Mouse (Mus musculus): ENCODE measurements around the gene Cd44. TPM values are rescaled to one million over a fixed set of nuclear protein-coding genes. Genes with fewer than 3 reads are reported as not detected.

The Cd44 gene
- total and polyA plus RNA-seq, 3 experiments, result 102 to 153 (median 112) TPM

GRCm38 (mm10) chr2:102912951-102913350 is 11.5 kb upstream of the Cd44 start:
- peak; percentile 56; the same call in 1 of the 2 replicates for TF ChIP-seq UBTF (IDR thresholded peaks at IDR 0.05; ENCODE audit: low read depth, low read length)
- no peak for TF ChIP-seq TCF12 (IDR thresholded peaks at IDR 0.05; ENCODE audit: low read depth, low read length)
- TF ChIP-seq USF2 (conservative IDR thresholded peaks at IDR 0.05; ENCODE audit: low read depth, low read length), result no peak
- no peak for TF ChIP-seq KAT2A (IDR thresholded peaks at IDR 0.05; ENCODE audit: insufficient replicate concordance, low read length)
- no peak for TF ChIP-seq MEF2A (IDR thresholded peaks at IDR 0.05; ENCODE audit: borderline replicate concordance, low read depth, low read length)
- TF ChIP-seq PAX5 (IDR thresholded peaks at IDR 0.05; ENCODE audit: low read length), result no peak
- TF ChIP-seq MYC (IDR thresholded peaks at IDR 0.05; ENCODE audit: low read depth, low read length), result no peak
- 0 out of 2 replicates have a peak, but pooled peaks have one; percentile 8 for TF ChIP-seq IRF4 (IDR thresholded peaks at IDR 0.05; ENCODE audit: low read depth, low read length)
- TF ChIP-seq CHD1 (IDR thresholded peaks at IDR 0.05; ENCODE audit: low read depth, low read length), result 0 out of 2 replicates have a peak, but pooled peaks have one; percentile 59
- TF ChIP-seq ZMIZ1 (IDR thresholded peaks at IDR 0.05; ENCODE audit: low read depth, low read length), result no peak; the same call in 1 of the 2 replicates
- dilution Hi-C loops (cut with MboI; ENCODE audit: extremely low pct_ligation_motif_present, extremely low pct_unique_long_range_greater_than_20kb, low sequenced_read_pairs) (no loop called here), in situ Hi-C loops (cut with MboI; ENCODE audit: low pct_ligation_motif_present, low pct_unique_long_range_greater_than_20kb, low sequenced_read_pairs) (no loop called here)
- Histone ChIP-seq H3K36me3 (replicated peaks in 1 of 2; ENCODE audit: control insufficient read depth in 1 of 2, insufficient read depth in 1 of 2, low read length in 1 of 2) (no peaks in the 10 kb centered on the region), H3K9me3 (replicated peaks; ENCODE audit: low read length) (no peaks in the 10 kb centered on the region), H3K4me3 (replicated peaks in 1 of 3; ENCODE audit: low read depth in 2 of 3, low read length in 2 of 3, poor library complexity in 1 of 3) (no peak overlapping the region), H3K4me2 (ENCODE audit: insufficient read depth, low read depth, poor library complexity, severe bottlenecking) (peak overlapping the region; percentile 64; the same call in 1 of the 2 replicates), H3K27ac (ENCODE audit: insufficient read depth, low read depth) (peak overlapping the region; percentile 78), H3K4me1 (ENCODE audit: control insufficient read depth in 1 of 2, insufficient read depth in 2 of 2) (peaks cover 40 to 65% of the 10 kb centered on the region in 2 experiments), H3K27me3 (replicated peaks) (no peaks in the 10 kb centered on the region), H3K9ac (ENCODE audit: insufficient read depth, low read depth) (no peak overlapping the region), H3K79me2 (replicated peaks; ENCODE audit: control insufficient read depth, extremely low read depth, insufficient read depth, poor library complexity, severe bottlenecking) (no peaks in the 10 kb centered on the region)
- no peak for DNase-seq (ENCODE audit: extremely low read depth)

- Histone ChIP-seq H3K4me1 (ENCODE audit: control insufficient read depth in 1 of 2, insufficient read depth in 2 of 2) (peaks cover 40 to 65% of the 10 kb centered on the region in 2 experiments), H3K36me3 (replicated peaks in 1 of 2; ENCODE audit: control insufficient read depth in 1 of 2, insufficient read depth in 1 of 2, low read length in 1 of 2) (no peaks in the 10 kb centered on the region), H3K27ac (ENCODE audit: insufficient read depth, low read depth) (peak overlapping the region; percentile 78; the same call in 1 of the 2 replicates), H3K4me2 (ENCODE audit: insufficient read depth, low read depth, poor library complexity, severe bottlenecking) (peak overlapping the region; percentile 64), H3K9ac (ENCODE audit: insufficient read depth, low read depth) (no peak overlapping the region), H3K4me3 (replicated peaks in 1 of 3; ENCODE audit: low read depth in 2 of 3, low read length in 2 of 3, poor library complexity in 1 of 3) (no peak overlapping the region), H3K79me2 (replicated peaks; ENCODE audit: control insufficient read depth, extremely low read depth, insufficient read depth, poor library complexity, severe bottlenecking) (no peaks in the 10 kb centered on the region), H3K9me3 (replicated peaks; ENCODE audit: low read length) (peaks cover under 1% of the 10 kb centered on the region), H3K27me3 (replicated peaks) (no peaks in the 10 kb centered on the region)
- peak; percentile 90 for DNase-seq (ENCODE audit: extremely low read depth)
- dilution Hi-C loops (cut with MboI; ENCODE audit: extremely low pct_ligation_motif_present, extremely low pct_unique_long_range_greater_than_20kb, low sequenced_read_pairs), result no loop called here
- in situ Hi-C loops (cut with MboI; ENCODE audit: low pct_ligation_motif_present, low pct_unique_long_range_greater_than_20kb, low sequenced_read_pairs), result no loop called here
- TF ChIP-seq MAFK (IDR thresholded peaks at IDR 0.05; ENCODE audit: insufficient replicate concordance, low read length) (peak; percentile 56; the same call in 1 of the 2 replicates), CHD2 (IDR thresholded peaks at IDR 0.05; ENCODE audit: low read length) (peak; percentile 80), ZKSCAN1 (IDR thresholded peaks at IDR 0.05; ENCODE audit: borderline replicate concordance, low read depth, low read length) (no peak), SIN3A (IDR thresholded peaks at IDR 0.05; ENCODE audit: low read length) (peak; percentile 75; the same call in 1 of the 2 replicates), JUND (conservative IDR thresholded peaks at IDR 0.05; ENCODE audit: low read depth, low read length) (0 out of 2 replicates have a peak, but pooled peaks have one; percentile 24), RCOR1 (conservative IDR thresholded peaks at IDR 0.05; ENCODE audit: low read depth, low read length) (peak; percentile 71), MEF2A (IDR thresholded peaks at IDR 0.05; ENCODE audit: borderline replicate concordance, low read depth, low read length) (peak; percentile 86), ZC3H11A (IDR thresholded peaks at IDR 0.05; ENCODE audit: low read depth, low read length) (no peak), POLR2AphosphoS2 (IDR thresholded peaks at IDR 0.05; ENCODE audit: low read depth, low read length) (no peak), MAZ (IDR thresholded peaks at IDR 0.05; ENCODE audit: low read depth, low read length) (peak; percentile 82; the same call in 1 of the 2 replicates), ETS1 (conservative IDR thresholded peaks at IDR 0.05; ENCODE audit: low read depth, low read length) (peak; percentile 87), NELFE (IDR thresholded peaks at IDR 0.05; ENCODE audit: low read depth, low read length) (peak; percentile 51), PAX5 (IDR thresholded peaks at IDR 0.05; ENCODE audit: low read length) (no peak), USF2 (conservative IDR thresholded peaks at IDR 0.05; ENCODE audit: low read depth, low read length) (no peak), HCFC1 (IDR thresholded peaks at IDR 0.05; ENCODE audit: low read depth, low read length) (peak; percentile 48), RAD21 (IDR thresholded peaks at IDR 0.05; ENCODE audit: low read depth, low read length) (peak; percentile 17), IRF4 (IDR thresholded peaks at IDR 0.05; ENCODE audit: low read depth, low read length) (peak; percentile 83), MAX (IDR thresholded peaks at IDR 0.05; ENCODE audit: low read length) (peak; percentile 65), NRF1 (IDR thresholded peaks at IDR 0.05; ENCODE audit: low read depth, low read length) (0 out of 2 replicates have a peak, but pooled peaks have one; percentile 33), CTCF (conservative IDR thresholded peaks at IDR 0.05 in 1 of 2, IDR thresholded peaks at IDR 0.05 in 1 of 2; ENCODE audit: low read depth in 2 of 2, low read length in 2 of 2) (no peak), ZNF384 (IDR thresholded peaks at IDR 0.05; ENCODE audit: low read depth, low read length) (0 out of 2 replicates have a peak, but pooled peaks have one; percentile 15), KAT2A (IDR thresholded peaks at IDR 0.05; ENCODE audit: insufficient replicate concordance, low read length) (0 out of 2 replicates have a peak, but pooled peaks have one; percentile 74), MYC (IDR thresholded peaks at IDR 0.05; ENCODE audit: low read depth, low read length) (peak; percentile 65; the same call in 1 of the 2 replicates), GABPA (IDR thresholded peaks at IDR 0.05; ENCODE audit: insufficient replicate concordance, low read depth, low read length) (no peak), ELF1 (IDR thresholded peaks at IDR 0.05; ENCODE audit: low read depth, low read length) (peak; percentile 54), POLR2A (IDR thresholded peaks at IDR 0.05; ENCODE audit: low read depth, low read length) (peak; percentile 28; the same call in 1 of the 2 replicates), ZMIZ1 (IDR thresholded peaks at IDR 0.05; ENCODE audit: low read depth, low read length) (peak; percentile 53), CHD1 (IDR thresholded peaks at IDR 0.05; ENCODE audit: low read depth, low read length) (peak; percentile 27; the same call in 1 of the 2 replicates)
Measured at GRCm38 (mm10) chr2:102912469-102912868, 11.0 kb upstream of the Cd44 start.

Measured in CH12.LX (cell line).